Mouse (Mus musculus): ENCODE data around the gene Pik3ca. TPM values are rescaled to one million over a fixed set of nuclear protein-coding genes. Genes with fewer than 3 reads are reported as not detected.

Gene Pik3ca
- total RNA-seq, 2 experiments from 2014 or later = 38.0 to 40.7 TPM

DNA sequence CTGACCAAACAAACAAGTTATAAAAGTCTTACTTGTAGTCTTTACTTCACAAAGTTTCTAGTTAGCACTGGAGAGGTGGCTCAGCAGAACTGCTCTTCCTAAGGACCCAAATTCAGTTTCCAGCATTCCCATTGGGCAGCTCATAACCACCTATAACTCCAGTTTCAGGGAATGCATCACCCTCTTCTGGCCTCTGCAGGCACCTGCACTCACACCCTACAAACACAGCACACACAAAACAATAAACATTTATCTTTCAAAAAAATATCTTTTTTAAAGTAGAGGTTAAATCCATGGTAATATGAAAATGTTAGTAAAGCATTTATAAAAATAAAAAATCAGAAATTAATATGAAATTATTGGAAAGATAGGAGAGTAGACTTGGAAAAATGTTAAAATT is 44.2 kb downstream of the Pik3ca start:
- DNase-seq = no peak

DNA sequence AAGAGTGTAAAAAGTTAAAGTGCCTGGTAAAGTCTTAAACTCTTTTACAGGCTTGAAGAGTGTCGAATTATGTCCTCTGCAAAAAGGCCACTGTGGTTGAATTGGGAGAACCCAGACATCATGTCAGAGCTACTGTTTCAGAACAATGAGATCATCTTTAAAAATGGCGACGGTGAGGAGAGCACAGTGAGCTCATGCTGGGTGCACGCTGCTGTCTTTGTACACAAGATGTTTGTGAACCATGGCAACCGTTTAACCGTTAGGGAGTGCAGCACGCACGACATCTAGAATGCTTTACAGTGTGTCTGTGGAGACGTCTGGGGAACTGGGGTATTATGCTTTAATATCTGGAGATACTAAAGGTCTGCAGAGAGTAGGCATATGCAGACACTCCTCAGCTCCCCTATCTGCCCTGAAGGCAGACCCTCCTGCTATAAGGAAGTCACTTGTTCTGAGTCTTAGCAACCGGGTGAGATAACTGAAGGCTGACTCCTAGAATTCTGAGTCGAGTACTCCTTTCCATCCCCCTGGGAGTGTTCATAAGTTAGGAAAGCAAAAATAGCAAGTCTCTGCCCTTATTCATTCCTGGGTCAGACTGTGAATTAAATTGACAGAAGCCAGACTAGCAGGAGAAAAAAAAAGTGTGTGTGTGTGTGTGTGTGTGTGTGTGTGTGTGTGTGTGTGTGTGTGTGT is 57.0 kb downstream of the Pik3ca start:
- DNase-seq = peak in 1 of 2 experiments; percentile 42

DNA sequence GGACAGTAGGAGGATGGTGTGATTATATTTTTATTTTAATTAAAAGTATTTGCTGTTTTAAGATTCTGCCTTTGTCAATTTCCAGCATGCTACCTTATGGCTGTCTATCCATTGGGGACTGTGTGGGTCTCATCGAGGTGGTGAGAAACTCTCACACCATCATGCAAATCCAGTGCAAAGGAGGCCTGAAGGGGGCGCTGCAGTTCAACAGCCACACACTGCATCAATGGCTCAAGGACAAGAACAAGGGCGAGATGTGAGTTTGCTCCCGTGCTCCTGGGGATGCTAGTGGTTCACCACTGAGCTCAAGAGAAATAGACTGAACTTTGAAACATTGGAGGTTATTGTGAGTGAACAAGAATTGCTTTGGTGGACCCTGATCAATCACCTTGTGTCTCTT is 62.3 kb downstream of the Pik3ca start:
- peak in 1 of 2 experiments; percentile 42 for DNase-seq

DNA sequence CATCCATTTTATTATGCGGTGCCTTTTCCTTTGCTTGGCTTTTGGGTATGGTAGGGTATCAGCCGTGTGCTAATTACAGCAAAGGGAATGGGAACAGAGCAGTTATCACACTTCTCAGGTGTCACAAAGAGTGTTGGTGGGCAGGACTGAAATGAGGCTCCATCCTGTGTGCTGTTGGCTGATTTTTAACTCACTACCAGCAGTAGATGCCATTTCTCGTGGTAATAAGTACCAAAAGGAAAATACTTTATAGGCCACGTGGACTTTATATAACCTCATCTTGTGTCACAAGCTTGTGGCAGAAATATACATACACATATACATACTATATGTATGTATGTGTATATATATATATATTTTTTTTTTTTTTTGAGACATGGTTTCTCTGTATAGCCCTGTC is 69.8 kb downstream of the Pik3ca start:
- no peak for DNase-seq

DNA sequence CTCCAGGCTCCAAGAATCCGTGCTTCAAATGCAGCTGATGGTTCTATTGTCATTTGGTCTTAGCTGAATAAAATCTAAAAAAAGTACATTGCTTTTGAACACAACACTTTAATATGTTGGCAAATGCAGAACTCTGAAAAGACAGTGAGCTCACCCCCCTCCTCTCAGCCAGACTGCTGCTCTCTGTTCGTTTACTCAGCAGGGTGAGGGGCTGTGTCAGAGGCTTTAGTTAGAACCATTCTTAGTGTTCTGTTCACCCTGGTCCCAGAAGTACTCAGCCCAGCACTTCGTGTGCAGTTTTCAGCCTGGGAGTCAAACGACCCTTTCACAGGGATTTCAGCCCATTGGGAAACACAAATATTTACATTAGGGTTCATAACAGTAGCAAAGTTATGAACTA is 70.9 kb downstream of the Pik3ca start:
- no peak for DNase-seq

DNA sequence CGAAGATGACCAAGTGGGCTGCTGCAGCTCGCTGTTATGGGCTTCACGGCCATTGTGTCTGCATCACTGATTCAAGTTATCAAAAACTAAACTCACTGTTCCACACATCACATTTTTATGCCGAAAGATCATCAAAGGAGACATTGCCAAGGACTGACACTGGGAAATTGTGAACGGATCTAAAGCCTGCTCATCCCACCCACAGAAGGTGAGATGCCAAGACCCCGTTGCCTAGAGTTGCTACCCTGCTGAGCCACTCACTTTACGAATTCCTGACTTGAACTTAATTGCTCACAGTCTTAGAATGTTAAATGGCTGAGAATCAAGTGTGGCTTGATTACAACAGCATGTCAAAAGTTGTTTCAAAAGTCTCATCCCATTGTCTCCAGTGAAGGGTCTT is 73.0 kb downstream of the Pik3ca start:
- no peak for DNase-seq

DNA sequence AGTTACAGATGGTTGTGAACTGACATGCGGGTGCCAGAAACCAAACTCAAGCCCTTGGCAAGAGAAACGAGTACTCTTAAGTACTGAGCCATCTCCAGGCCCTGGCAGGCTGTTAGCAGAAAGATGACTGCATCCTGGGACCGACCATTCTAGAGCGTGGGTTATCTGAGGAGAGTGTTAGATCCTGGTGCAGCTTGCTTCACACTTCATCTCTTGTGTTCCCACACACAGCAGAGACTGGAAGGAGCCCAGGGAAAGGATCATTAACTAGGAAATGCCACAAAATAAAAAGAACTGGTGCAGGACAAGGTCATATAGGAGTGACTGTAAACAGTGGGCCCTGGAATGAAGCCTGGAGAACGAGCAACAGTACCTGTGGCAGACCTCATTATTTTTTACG is 73.6 kb downstream of the Pik3ca start:
- DNase-seq = peak in 1 of 2 experiments; percentile 6

DNA sequence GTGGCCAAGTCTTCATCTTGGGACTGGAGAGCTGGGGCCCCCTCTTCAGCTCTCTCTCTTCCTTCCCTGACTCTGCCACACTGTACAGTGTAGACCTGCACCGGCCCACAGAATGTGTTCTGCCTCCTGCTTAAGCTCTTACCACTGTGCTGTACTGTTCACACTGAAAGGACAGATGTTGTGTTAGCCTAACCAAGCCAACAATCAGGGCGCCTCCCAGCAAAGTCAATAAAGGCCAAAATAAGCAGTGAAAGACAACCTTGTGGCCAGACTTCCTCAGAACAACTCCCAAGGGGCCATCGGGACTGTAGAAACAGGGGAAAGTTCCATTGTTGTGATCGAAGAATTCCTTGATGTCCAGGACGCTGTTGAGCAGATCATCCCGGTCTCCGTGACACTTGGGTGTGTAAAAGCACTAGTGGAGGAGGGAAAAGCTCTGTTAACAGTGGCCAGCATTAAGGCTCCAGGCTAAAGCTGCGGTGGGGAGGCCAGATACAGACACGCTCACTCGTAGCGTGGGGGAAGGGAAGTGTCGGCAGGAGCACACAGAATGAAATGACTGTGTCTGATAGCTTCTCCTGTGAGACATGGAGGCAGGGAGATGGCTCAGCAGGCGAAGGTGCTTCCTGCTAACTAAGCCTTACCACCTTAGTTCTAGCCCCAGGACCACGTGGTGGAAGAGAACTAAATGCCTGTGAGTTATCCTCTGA is 74.9 kb downstream of the Pik3ca start:
- DNase-seq = peak; percentile 52 to 54

DNA sequence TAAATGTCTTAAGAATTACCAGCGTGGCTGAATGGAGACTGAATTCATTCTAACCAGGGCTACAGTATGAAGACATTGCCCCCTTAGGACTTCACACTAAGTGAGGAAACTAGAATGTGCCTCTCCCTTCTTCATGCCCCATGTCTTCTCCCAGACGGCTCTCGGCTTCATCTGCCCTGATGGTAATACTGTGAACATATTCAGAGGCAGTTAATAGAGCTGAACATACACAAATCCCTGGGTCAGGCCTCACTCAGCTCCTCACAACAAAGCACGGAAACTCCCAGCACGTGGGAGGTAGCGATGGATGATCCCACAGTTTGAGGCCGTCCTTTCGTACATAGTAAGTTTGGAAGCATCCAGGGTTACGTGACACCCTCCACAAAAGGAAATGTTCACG is 75.7 kb downstream of the Pik3ca start:
- DNase-seq = no peak

DNA sequence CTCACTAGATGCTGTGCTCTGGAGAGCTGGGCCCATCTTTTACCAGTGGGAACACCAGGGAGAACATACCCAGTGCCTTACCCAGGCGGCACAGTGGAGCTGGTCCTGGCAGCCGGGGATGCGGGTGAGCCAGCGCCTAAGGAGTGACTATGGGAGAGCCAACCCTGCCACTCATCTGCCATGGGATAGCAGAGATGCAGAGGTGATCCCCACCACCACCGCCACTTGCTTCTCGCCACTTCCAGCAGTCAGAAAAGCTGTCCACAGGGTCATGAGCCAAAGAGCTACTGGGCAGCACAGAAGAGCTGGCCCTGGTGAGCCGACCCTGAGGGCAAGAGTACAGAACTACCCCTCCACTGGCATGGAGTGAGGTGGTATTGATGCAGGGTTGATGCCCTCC is 82.5 kb downstream of the Pik3ca start:
- no peak for DNase-seq

DNA sequence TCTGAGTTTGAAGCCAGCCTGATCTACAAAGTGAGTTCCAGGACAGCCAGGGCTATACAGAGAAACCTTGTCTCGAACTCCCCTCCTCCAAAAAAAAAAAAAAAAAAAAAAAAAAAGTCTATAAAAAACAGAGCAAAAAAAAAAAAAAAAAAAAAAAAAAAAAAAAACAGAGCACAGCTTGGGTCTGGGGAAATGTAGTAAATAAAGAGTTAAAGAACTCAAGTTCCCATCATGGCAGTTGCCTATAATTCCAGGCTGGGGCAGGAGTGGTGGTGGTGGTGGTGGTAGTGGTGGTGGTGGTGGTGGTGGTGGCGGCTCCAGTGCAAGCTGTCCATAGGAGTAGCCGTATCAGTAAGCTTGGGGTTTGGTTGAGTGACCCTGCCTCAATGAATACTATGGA is 85.6 kb downstream of the Pik3ca start:
- DNase-seq = no peak

DNA sequence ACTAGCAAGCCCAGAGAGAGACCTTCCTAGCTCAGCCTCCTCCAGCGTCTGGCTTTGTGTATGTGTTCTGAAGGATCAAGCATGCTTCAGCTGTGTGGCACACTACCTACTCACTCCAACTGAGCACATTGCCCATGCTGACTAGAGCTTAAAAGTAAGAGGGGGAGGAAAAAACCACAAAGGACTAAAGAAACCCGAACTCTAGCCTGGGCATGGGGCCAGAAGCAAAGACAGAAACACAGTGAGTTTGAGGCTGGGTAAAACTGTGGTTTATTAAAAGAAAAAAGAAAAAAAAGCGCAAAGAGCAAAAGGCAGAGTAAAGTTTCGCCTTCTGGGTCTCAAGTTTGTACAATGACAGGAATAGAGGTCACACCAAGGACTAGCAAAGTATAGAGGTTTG is 89.1 kb downstream of the Pik3ca start:
- no peak for DNase-seq

DNA sequence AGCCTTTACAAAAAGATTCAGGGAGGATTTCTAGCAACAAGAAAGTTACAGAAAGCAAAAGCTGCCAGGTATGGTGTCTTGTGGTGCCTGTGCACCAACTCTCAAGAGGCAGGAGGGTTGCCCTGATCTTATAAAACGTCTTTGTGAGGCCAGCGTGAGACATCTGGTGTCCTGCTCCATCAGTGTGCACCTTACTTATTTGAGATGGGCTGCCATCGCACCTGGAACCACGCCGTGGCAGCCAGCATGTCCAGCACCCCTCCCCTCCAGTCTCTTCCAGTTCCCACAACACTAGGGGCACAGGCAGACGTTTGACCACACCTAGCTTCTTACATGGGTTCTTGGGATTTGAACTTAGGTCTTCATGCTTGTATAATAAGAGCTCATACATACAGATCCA is 90.7 kb downstream of the Pik3ca start:
- DNase-seq = no peak

DNA sequence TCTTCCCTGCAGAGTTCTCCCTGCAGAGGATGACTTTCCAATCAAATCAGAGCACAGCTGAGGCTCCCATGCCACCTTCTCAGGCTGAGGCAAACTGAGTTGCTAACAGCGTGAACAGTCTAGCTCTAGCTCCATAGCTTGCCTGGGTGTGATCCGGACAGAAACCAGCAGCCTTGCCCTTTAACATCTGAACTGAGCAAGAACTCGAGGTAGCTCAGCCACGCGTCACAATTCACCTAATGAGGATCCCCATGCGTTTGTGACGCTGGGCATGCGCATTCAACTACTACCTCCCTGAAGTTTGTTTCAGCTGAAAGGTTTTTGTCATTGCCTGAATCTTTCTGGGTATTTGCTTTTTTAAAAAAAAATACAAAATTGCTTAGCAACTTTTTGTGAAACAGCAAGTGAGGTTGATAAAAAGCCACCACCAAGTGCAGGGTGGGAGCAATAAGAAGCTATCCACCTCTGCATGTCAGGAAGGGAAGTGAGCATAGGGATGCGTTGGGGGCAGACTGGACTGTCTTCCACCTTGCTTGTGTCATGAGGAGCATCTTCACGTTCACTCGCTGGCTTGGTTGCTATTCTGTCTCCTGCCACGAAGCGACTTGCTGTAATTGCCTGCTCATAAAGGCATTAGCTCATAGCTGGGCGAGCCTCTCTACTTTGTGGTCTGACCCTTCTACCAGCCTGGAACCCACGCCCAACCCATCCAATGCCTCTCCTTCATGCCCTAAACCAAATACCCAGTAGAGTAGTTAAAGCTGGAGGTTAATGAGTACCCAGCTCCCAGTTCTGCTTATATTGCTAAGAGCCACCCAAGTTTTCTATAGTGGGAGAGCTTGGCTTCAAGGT is 92.8 kb downstream of the Pik3ca start:
- DNase-seq = no peak

DNA sequence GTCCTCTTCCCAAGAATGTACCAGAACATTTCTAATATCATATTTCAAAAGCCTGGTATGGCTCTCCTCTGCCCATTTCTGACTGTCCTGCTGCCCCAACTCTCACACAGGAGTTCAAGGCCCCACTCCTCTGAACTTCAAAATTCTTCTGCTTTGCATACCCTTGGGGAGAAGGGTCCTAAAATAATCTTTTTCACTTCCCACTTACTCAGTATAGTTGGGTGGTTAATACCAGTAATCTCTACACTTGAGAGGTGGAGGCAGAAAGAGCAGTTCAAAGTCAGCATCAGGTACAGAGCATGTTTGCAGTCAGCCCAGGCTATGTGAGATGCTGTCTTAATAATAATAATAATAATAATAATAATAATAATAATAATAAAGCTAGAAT is 93.5 kb downstream of the Pik3ca start:
- no peak for DNase-seq

DNA sequence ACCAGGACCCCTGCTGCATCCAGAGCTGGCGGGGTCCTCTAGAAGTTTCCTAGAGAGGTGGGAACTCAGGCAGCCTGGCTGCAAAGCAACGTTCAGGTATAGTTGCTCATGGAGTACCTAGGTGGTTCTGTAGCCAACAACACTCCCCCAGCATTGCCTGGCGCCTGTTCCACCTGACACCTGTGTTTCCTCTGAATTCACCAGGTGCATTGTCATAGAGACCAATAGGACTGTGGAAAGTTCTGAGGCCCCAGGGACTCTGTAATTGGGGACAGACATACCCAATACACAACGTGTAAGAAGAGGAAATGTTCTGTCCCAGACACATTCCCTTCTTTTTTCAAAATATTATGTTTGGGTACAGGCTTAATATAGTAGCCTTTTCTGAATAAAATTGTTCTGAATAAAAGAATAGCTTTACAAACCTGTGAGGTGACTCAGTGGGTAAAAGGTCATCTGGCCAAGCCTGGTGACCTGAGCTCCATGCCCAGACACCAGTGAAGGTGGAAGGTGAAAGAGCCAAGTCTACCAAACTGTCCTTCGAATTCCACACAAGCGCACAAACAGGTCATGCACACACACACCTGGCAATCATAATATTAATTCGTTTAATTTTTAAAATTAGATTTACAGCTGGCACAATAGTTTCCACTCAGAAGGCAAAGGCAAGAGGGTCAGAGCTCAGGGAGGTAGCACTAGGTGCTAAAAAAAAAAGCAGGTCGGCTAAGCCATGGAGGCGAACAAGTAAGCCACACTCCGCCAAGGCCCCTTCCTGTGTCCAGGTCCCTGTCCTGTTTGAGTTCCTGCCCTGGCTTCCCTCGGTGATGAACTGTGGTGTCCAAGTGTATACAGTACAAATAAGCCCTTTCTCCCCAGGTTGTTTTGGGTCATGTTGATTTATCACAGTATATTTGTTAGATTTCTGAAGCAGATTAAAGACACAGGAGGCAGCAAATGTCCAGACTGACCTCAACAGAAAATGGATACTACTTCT is 94.9 kb downstream of the Pik3ca start, which contains the start of gene Kcnmb3:
Gene Kcnmb3 (minus strand): TSS at position 135 of the 994 bp plus-strand sequence.
- no peak for DNase-seq

DNA sequence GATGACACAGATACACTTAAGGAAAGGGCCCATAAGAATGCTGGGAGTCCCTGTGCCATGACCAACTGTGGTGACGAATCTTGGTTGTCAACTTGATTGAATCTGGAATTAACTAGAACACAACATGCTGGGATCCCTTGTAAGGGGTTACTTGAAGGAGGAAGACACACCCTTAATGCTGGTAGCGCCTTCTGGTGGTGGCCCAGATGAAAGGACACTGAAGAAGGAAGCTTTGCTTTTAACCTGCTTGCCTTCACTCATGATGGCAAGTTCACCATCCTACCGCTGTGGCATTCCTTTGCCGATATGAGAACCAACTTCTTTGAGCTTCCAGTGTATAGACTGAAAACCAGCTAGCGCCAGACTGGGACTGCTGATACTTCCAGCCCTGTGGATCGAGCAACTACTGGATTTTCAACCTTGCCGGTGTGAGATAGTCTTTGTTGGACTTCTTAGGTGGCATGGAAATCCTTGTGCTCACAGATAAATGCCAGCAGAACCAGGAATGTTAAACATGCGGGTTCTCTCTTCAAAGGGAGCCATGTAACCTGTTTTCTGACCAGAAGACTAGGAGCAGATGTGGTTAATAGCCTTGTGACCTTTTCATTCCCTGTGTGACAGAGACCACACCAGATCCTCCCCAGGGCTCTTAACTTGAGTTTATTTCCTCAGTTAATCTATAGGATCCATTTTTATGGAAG is 97.1 kb downstream of the Pik3ca start:
- peak; percentile 17 to 26 for DNase-seq

DNA sequence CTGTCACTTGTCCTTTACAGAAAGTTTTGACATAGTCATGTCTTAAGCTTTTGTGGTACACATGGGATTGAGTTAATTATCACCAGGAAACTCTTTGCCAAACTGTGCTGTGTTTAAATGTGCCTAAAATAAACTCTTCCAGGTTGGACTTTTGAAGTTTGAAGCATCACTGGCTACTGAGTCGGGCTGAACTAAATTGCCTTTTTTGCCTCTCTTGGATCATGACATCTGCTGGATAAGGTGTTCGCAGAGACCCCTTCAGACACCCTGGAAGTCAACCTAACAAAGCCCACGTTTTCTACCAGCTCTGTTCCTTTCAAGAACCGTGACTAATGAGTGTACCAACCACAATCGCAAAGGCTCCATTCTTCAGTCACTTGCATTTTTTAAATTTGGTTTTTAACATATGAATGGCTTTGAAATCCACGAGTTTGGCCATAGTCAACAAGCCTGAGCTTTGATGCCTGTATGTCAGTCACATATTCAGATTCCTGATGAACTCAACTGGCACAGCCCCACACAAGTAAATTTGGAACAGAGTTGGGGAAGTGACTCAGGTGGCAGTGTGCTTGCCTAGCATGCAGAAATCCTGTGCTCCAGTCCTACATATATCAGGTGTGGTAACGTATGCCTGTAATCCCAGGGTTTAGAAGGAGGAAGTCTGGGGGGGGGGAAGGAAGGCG is 97.8 kb downstream of the Pik3ca start:
- no peak for DNase-seq

DNA sequence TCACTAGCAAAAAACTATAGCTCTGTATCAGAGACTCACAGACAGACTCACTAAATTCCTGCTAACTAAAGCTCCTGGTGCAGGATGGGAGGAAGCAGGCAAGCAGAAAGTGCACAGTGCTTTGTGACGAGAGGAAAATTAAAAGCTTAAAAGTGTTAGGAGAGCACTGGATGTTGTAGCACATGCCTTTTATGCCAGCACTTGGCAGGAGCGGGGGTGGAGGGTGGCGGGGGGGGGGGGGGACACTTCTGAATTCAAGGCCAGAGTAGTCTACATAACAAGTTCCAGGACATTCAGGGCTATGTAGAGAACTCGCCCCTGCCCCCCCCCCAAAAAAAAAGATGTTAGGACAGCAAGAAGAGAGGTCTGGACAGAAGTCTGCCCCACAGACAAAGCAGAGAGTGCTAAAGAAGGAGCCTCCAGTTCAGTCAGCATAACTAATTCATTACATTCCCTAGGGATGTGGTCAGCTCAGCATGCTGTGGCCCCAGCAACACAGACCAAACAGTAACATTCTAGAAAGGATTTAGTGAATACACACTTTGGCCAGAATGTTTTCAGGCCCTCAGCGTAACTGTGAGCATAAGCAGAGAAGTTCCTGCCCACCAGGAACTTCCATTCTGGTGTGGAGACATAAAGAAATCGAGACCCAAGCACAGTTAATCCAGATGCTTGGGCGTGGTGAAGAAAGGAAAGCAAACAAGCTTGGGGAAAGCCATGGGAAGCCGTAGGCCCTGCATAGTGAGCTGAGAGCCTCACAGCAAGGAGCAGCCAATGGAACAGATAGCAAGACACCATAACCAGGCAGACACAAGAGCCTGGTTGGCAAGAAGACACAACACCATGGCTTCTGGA is 98.6 kb downstream of the Pik3ca start:
- no peak for DNase-seq

DNA sequence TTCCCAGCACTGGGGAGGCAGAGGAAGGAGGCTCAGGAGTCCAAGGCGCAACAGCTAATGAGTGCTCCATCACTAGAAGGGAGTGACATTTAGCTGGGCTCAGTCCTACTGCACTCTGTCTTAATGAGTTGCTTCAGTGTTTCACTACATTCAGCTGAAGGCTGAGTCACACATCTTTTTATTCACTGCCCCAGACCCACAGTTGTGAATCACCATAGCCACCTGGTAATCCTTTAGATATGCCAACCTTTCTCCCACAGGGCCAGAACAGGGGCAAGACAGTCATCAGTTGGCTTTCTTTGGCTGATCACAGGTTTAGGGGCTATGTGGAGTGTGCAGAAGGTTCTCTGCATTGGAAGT is 99.2 kb downstream of the Pik3ca start:
- no peak for DNase-seq

Measured in heart, adult 18-20 months (tissue).